Mouse (Mus musculus): ENCODE measurements at regions not wholly inside any gene's neighbourhood (a gene's known extent, or its start where the extent isn't known, plus 50 kb on each side); places are given as distances from the start of the nearest gene placed in this dataset.
"Not testable (repeated sequence)": the region's sequence is repeated elsewhere in the genome, so short reads cannot be mapped to it uniquely, and the experiment has no call there.

DNA sequence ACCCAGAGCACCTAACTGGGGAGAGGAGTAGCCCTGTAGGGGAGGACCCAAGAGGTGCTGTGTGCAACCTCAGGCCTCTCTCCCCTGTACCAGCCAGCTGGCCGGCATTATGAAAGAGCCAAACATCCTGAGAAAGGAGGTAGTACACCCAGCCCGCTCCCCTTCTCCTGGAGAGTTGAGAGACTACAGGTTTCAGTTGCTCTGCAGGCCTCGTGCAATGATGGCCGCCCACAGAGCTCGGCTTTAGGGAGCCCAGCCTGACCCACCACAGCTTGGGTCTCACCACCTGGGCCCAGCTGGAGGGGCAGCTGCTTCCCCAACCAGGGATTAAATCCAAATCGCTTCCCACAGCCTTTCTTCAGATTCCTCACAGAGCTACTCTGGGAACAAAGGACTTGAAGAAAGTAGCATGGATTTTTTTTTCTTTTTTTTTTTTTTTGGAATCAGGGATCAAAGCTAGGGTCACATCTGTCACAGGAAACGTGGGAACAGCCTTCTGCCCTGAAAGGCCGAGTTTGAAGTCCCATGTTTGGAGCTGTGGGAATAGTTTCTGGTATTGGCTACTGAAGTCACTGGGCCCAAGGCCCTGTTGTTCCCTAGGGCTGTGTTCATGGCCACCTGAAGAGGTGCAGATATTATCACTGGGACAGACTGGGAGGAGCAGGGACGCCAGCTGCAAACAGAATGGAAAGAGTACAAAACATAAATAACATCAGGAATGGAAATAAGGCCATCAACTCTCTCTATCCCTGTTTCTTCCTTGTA lies 131.5 kb upstream of the Rgma start:
- Histone ChIP-seq H3K4me2 (ENCODE audit: low read length) (no peak overlapping the region), H3K4me1 (ENCODE audit: control insufficient read depth, insufficient read depth, low read length) (no peaks in the 10 kb centered on the region), H3K9me3 (replicated peaks; ENCODE audit: control insufficient read depth, low read length, poor library complexity, severe bottlenecking) (no peaks in the 10 kb centered on the region), H3K9ac (ENCODE audit: low read depth, low read length) (no peak overlapping the region), H3K36me3 (ENCODE audit: control insufficient read depth, insufficient read depth, low read length) (no peaks in the 10 kb centered on the region), H3K4me3 (ENCODE audit: low read depth, low read length) (no peak overlapping the region), H3K27me3 (ENCODE audit: control insufficient read depth, insufficient read depth, low read depth, low read length) (no peaks in the 10 kb centered on the region), H3K27ac (ENCODE audit: low read length) (no peak overlapping the region)
- no peak for ATAC-seq
- 23% methylated on average over 9 of the region's 9 CpGs for WGBS

DNA sequence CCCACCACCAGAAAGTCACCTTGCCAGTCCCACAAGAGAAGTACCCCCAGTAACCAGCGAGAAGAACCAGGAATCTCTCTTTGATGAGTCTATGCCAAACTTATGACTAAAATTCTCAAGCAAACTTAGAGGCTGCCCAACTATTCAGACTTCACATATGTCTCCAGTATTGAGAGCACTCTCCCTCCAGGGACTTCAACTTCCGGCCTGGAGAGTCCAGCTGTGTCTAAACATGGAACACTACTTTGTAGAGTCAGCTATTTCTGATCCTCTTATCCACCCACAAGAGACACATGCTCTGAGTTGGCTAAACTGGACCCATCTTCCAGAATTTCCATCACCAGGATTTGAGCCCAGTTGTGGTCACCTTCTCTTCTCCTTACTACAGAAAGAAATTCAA lies 129.9 kb upstream of the Rgma start:
- H3K4me3 ChIP-seq (ENCODE audit: low read depth, low read length) = no peak overlapping the region
- H3K4me1 ChIP-seq (ENCODE audit: control insufficient read depth, insufficient read depth, low read length) = no peaks in the 10 kb centered on the region
- H3K36me3 ChIP-seq (ENCODE audit: control insufficient read depth, insufficient read depth, low read length) = no peaks in the 10 kb centered on the region
- no peak overlapping the region for H3K4me2 ChIP-seq (ENCODE audit: low read length)
- H3K27me3 ChIP-seq (ENCODE audit: control insufficient read depth, insufficient read depth, low read depth, low read length) = no peaks in the 10 kb centered on the region
- no peak overlapping the region for H3K27ac ChIP-seq (ENCODE audit: low read length)
- no peak for ATAC-seq
- H3K9me3 ChIP-seq (replicated peaks; ENCODE audit: control insufficient read depth, low read length, poor library complexity, severe bottlenecking) = no peaks in the 10 kb centered on the region
- no peak overlapping the region for H3K9ac ChIP-seq (ENCODE audit: low read depth, low read length)
- 96% methylated on average over 2 of the region's 2 CpGs for WGBS

DNA sequence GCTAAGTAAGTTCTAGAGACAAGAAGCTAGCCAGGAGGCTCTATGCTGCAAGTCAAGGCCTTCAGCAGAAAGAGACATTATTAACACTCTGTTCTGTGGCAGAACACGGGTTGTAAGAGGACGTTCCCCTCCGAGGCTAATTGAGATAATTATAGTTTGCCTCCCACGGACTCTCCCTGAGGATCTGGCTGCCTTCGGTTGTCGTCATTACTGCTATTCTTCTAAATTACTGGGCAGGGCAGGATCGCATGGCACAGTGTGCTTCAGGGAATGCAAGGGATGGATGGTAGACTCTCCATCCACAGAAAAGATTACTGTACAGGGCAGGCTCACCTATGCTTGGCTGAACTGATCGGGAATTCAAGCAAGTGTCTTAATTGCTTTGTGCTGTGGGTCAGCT lies 124.7 kb upstream of the Rgma start:
- Histone ChIP-seq H3K36me3 (ENCODE audit: control insufficient read depth, insufficient read depth, low read length) (no peaks in the 10 kb centered on the region), H3K27ac (ENCODE audit: low read length) (no peak overlapping the region), H3K27me3 (ENCODE audit: control insufficient read depth, insufficient read depth, low read depth, low read length) (no peaks in the 10 kb centered on the region), H3K4me3 (ENCODE audit: low read depth, low read length) (no peak overlapping the region), H3K4me1 (ENCODE audit: control insufficient read depth, insufficient read depth, low read length) (peaks cover 5% of the 10 kb centered on the region; the same call in 1 of the 2 replicates), H3K9ac (ENCODE audit: low read depth, low read length) (no peak overlapping the region), H3K9me3 (replicated peaks; ENCODE audit: control insufficient read depth, low read length, poor library complexity, severe bottlenecking) (no peaks in the 10 kb centered on the region), H3K4me2 (ENCODE audit: low read length) (no peak overlapping the region)
- ATAC-seq = no peak
- WGBS = 51% methylated on average over 8 of the region's 8 CpGs

DNA sequence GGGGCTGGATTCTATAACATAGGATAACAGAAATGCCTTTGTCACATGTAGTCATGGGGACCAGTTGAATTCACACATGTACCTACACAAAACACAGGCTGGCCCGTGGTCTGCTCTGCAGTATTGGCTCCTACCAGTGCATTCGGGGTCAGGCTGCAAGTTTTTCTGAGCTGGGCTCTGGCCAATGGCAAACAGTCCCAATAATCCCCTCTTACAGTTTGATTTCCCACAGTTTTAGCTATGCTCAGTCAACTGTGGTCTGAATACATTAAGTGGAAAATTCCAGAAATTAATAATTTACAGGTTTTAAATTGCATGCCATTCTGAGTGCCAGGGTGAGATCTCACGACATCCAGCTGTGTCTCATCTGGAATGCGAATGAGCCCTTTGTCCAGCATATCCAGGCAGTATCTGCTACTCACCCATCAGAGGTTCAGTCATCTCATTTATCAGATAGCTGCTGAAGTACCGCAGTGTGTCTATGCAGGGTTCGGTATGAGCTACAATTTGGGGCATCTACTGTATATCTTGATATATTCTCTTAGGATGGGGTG lies 124.0 kb upstream of the Rgma start:
- H3K27me3 ChIP-seq (ENCODE audit: control insufficient read depth, insufficient read depth, low read depth, low read length) = no peaks in the 10 kb centered on the region
- H3K27ac ChIP-seq (ENCODE audit: low read length) = no peak overlapping the region
- H3K4me2 ChIP-seq (ENCODE audit: low read length) = no peak overlapping the region
- H3K4me1 ChIP-seq (ENCODE audit: control insufficient read depth, insufficient read depth, low read length) = peaks cover 5% of the 10 kb centered on the region; the same call in 1 of the 2 replicates
- ATAC-seq = no peak; the same call in 1 of the 2 replicates
- H3K36me3 ChIP-seq (ENCODE audit: control insufficient read depth, insufficient read depth, low read length) = no peaks in the 10 kb centered on the region
- no peaks in the 10 kb centered on the region for H3K9me3 ChIP-seq (replicated peaks; ENCODE audit: control insufficient read depth, low read length, poor library complexity, severe bottlenecking)
- no peak overlapping the region for H3K4me3 ChIP-seq (ENCODE audit: low read depth, low read length)
- no peak overlapping the region for H3K9ac ChIP-seq (ENCODE audit: low read depth, low read length)
- WGBS = 59% methylated on average over 6 of the region's 6 CpGs

DNA sequence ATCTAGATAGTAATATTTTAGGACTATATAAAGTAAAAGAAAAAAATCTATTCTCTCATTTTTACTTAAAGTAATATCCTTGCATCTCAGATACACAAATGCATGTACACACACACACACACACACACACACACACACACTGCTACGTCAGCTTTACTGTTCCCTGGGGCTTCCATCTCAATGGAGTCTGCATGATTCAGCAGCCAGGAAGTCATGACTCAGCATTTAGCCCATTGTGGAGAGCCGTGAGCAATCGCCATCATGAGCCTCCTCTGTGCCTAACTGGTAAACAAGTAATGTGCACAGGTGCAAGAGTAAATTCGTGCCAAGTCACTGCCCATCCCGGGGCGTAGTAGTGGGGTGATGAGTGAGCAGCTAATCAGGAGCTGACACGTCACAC lies 120.3 kb upstream of the Rgma start:
- H3K9ac ChIP-seq (ENCODE audit: low read depth, low read length); H3K4me3 ChIP-seq (ENCODE audit: low read depth, low read length); H3K27me3 ChIP-seq (ENCODE audit: control insufficient read depth, insufficient read depth, low read depth, low read length); H3K27ac ChIP-seq (ENCODE audit: low read length); H3K36me3 ChIP-seq (ENCODE audit: control insufficient read depth, insufficient read depth, low read length); H3K9me3 ChIP-seq (replicated peaks; ENCODE audit: control insufficient read depth, low read length, poor library complexity, severe bottlenecking); H3K4me2 ChIP-seq (ENCODE audit: low read length); H3K4me1 ChIP-seq (ENCODE audit: control insufficient read depth, insufficient read depth, low read length); ATAC-seq: not testable (repeated sequence)
- 85% methylated on average over 5 of the region's 7 CpGs for WGBS

DNA sequence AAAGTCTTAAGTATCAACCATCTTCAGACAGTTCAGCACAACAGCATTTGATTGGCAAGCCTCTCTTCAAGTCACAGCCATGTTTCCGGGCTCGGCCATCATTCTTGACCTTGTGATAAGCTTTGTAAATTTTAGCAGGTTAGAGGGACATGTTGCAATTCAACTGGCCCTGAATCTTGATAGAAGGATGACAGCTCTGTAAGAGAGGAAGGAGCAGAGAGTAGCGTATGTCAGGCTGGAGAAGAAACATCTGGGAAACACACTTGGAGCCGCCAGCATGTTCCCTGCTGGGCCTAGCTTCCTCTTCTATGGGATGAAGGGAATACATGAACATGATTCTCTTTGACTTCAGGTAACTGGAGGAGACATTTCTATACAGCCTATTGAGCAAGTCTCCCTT lies 115.2 kb upstream of the Rgma start:
- no peak overlapping the region for H3K4me2 ChIP-seq (ENCODE audit: low read length)
- H3K4me1 ChIP-seq (ENCODE audit: control insufficient read depth, insufficient read depth, low read length) = 0 out of 2 replicates have a peak, but pooled peaks cover 2% of the 10 kb centered on the region
- no peaks in the 10 kb centered on the region for H3K9me3 ChIP-seq (replicated peaks; ENCODE audit: control insufficient read depth, low read length, poor library complexity, severe bottlenecking)
- WGBS = 94% methylated on average over 4 of the region's 4 CpGs
- H3K27ac ChIP-seq (ENCODE audit: low read length) = no peak overlapping the region
- no peak for ATAC-seq
- H3K36me3 ChIP-seq (ENCODE audit: control insufficient read depth, insufficient read depth, low read length) = no peaks in the 10 kb centered on the region
- H3K9ac ChIP-seq (ENCODE audit: low read depth, low read length) = no peak overlapping the region
- H3K27me3 ChIP-seq (ENCODE audit: control insufficient read depth, insufficient read depth, low read depth, low read length) = no peaks in the 10 kb centered on the region
- H3K4me3 ChIP-seq (ENCODE audit: low read depth, low read length) = no peak overlapping the region

DNA sequence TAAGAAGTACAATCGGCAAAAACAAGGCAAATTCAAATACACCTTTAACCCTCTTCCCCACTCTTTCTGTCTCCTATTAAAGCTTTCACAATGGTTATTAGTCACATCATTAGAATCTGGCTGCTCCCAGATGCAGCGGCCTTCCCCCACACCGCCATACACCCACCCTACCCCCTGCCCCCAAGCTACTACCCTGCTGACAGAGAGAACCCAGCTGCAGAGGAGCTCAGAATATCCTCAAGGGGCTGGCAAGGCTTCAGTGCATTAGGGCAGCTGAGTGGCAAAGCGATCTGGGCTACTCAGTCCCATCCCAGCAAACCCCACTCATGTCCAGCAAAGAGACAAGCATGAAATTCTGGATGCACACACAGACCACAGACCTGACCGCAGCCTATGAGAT lies 113.6 kb upstream of the Rgma start:
- Histone ChIP-seq H3K9me3 (replicated peaks; ENCODE audit: control insufficient read depth, low read length, poor library complexity, severe bottlenecking) (no peaks in the 10 kb centered on the region), H3K4me3 (ENCODE audit: low read depth, low read length) (no peak overlapping the region), H3K27ac (ENCODE audit: low read length) (no peak overlapping the region), H3K36me3 (ENCODE audit: control insufficient read depth, insufficient read depth, low read length) (no peaks in the 10 kb centered on the region), H3K9ac (ENCODE audit: low read depth, low read length) (no peak overlapping the region), H3K4me2 (ENCODE audit: low read length) (no peak overlapping the region), H3K27me3 (ENCODE audit: control insufficient read depth, insufficient read depth, low read depth, low read length) (no peaks in the 10 kb centered on the region), H3K4me1 (ENCODE audit: control insufficient read depth, insufficient read depth, low read length) (0 out of 2 replicates have a peak, but pooled peaks cover 2% of the 10 kb centered on the region)
- ATAC-seq = no peak
- 42% methylated on average over 5 of the region's 5 CpGs for whole genome bisulfite sequencing

DNA sequence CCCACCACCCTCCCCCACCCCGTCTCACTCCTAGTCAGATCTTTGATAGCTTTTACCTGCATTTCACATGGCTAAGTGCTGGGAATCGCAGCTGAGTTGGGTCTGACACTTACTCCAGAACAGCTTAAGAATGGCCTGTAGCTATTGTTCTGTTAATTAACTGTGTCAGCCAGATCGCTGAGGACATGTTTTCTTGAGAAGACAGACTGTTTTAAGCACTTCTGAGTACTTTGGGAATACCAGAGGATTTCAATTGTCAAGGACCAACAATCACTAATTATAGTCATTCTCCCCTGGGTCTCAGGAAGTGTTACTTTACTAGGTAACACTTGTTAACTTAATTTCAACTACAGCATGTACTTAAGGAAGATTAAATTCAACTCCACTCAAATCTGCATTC lies 112.8 kb upstream of the Rgma start:
- 16% methylated on average over 3 of the region's 3 CpGs for WGBS
- Histone ChIP-seq H3K4me3 (ENCODE audit: low read depth, low read length) (no peak overlapping the region), H3K36me3 (ENCODE audit: control insufficient read depth, insufficient read depth, low read length) (no peaks in the 10 kb centered on the region), H3K4me1 (ENCODE audit: control insufficient read depth, insufficient read depth, low read length) (0 out of 2 replicates have a peak, but pooled peaks cover 2% of the 10 kb centered on the region), H3K9me3 (replicated peaks; ENCODE audit: control insufficient read depth, low read length, poor library complexity, severe bottlenecking) (no peaks in the 10 kb centered on the region), H3K27me3 (ENCODE audit: control insufficient read depth, insufficient read depth, low read depth, low read length) (no peaks in the 10 kb centered on the region), H3K9ac (ENCODE audit: low read depth, low read length) (no peak overlapping the region), H3K4me2 (ENCODE audit: low read length) (no peak overlapping the region), H3K27ac (ENCODE audit: low read length) (no peak overlapping the region)
- ATAC-seq = no peak

DNA sequence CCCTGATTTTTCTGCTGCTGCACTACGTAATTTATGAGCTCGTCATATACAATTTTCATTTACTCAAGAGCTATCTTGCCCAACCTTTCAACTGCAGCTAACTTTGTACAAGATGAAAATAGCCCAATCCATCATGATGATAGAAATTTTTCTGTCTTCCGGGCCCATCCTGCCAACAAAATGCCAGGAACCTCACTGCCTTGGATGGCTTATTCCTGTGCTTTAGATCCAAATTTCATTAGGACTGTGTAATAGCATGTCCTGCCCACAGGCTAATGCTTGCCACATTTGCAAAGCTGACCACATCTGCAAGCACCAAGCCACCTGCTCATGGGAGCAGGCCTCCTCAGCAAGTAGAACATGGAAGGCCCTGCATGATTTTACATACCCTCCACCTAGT lies 105.7 kb upstream of the Rgma start:
- Histone ChIP-seq H3K4me3 (ENCODE audit: low read depth, low read length) (no peak overlapping the region), H3K4me1 (ENCODE audit: control insufficient read depth, insufficient read depth, low read length) (no peaks in the 10 kb centered on the region), H3K27me3 (ENCODE audit: control insufficient read depth, insufficient read depth, low read depth, low read length) (no peaks in the 10 kb centered on the region), H3K4me2 (ENCODE audit: low read length) (no peak overlapping the region), H3K27ac (ENCODE audit: low read length) (no peak overlapping the region), H3K9me3 (replicated peaks; ENCODE audit: control insufficient read depth, low read length, poor library complexity, severe bottlenecking) (peaks cover 3% of the 10 kb centered on the region; the same call in 1 of the 2 replicates), H3K36me3 (ENCODE audit: control insufficient read depth, insufficient read depth, low read length) (no peaks in the 10 kb centered on the region), H3K9ac (ENCODE audit: low read depth, low read length) (no peak overlapping the region)
- no peak for ATAC-seq
- WGBS = 90% methylated on average over 3 of the region's 3 CpGs
